Mouse (Mus musculus): Measurements from ENCODE around the gene Tgfa. TPM values are rescaled to one million over a fixed set of nuclear protein-coding genes. Genes with fewer than 3 reads are reported as not detected.

Tgfa gene
- polyA plus RNA-seq, 1 experiment = 0.49 TPM

- no peak overlapping the region for H3K27ac ChIP-seq (ENCODE audit: insufficient read depth, low read length)
- H3K36me3 ChIP-seq (ENCODE audit: control insufficient read depth, insufficient read depth, low read length) = no peaks in the 10 kb centered on the region
- DNase-seq (ENCODE audit: low read depth in 1 of 2, low spot score in 2 of 2) = no peak
- TF ChIP-seq CTCF (IDR thresholded peaks at IDR 0.05; ENCODE audit: extremely low read depth, insufficient read depth, insufficient read length, insufficient replicate concordance) (no peak), POLR2A (IDR thresholded peaks at IDR 0.05; ENCODE audit: low read depth, low read length) (no peak)
- no peak overlapping the region for H3K4me3 ChIP-seq (ENCODE audit: extremely low read depth, insufficient read depth, insufficient read length)
- 91% methylated on average over 8 of the region's 8 CpGs for WGBS
- no peaks in the 10 kb centered on the region for H3K27me3 ChIP-seq (ENCODE audit: control insufficient read depth, insufficient read depth, low read length)
- no peaks in the 10 kb centered on the region for H3K4me1 ChIP-seq (ENCODE audit: control insufficient read depth, insufficient read depth, insufficient read length)
Measured at GRCm38 (mm10) chr6:86293301-86293700, 98.3 kb downstream of the Tgfa start.

- Histone ChIP-seq H3K27me3 (ENCODE audit: control insufficient read depth, insufficient read depth, low read length) (no peaks in the 10 kb centered on the region), H3K36me3 (ENCODE audit: control insufficient read depth, insufficient read depth, low read length) (no peaks in the 10 kb centered on the region), H3K4me1 (ENCODE audit: control insufficient read depth, insufficient read depth, insufficient read length) (no peaks in the 10 kb centered on the region), H3K4me3 (ENCODE audit: extremely low read depth, insufficient read depth, insufficient read length) (no peak overlapping the region), H3K27ac (ENCODE audit: insufficient read depth, low read length) (no peak overlapping the region)
- no peak for TF ChIP-seq POLR2A (IDR thresholded peaks at IDR 0.05; ENCODE audit: low read depth, low read length)
- TF ChIP-seq CTCF (IDR thresholded peaks at IDR 0.05; ENCODE audit: extremely low read depth, insufficient read depth, insufficient read length, insufficient replicate concordance) = no peak
- DNase-seq (ENCODE audit: low read depth in 1 of 2, low spot score in 2 of 2) = no peak
- 72% methylated on average over 8 of the region's 8 CpGs for WGBS
Measured at GRCm38 (mm10) chr6:86295451-86295850, 100.4 kb downstream of the Tgfa start.

GRCm38 (mm10) chr6:86296126-86296525, 101.1 kb downstream of the Tgfa start:
- no peak overlapping the region for H3K4me3 ChIP-seq (ENCODE audit: extremely low read depth, insufficient read depth, insufficient read length)
- no peak for TF ChIP-seq POLR2A (IDR thresholded peaks at IDR 0.05; ENCODE audit: low read depth, low read length)
- no peak for TF ChIP-seq CTCF (IDR thresholded peaks at IDR 0.05; ENCODE audit: extremely low read depth, insufficient read depth, insufficient read length, insufficient replicate concordance)
- no peak overlapping the region for H3K27ac ChIP-seq (ENCODE audit: insufficient read depth, low read length)
- H3K4me1 ChIP-seq (ENCODE audit: control insufficient read depth, insufficient read depth, insufficient read length) = no peaks in the 10 kb centered on the region
- DNase-seq (ENCODE audit: low read depth in 1 of 2, low spot score in 2 of 2) = no peak
- WGBS = 91% methylated on average over 3 of the region's 3 CpGs
- no peaks in the 10 kb centered on the region for H3K27me3 ChIP-seq (ENCODE audit: control insufficient read depth, insufficient read depth, low read length)
- H3K36me3 ChIP-seq (ENCODE audit: control insufficient read depth, insufficient read depth, low read length) = no peaks in the 10 kb centered on the region

- Histone ChIP-seq H3K27ac (ENCODE audit: insufficient read depth, low read length) (no peak overlapping the region), H3K36me3 (ENCODE audit: control insufficient read depth, insufficient read depth, low read length) (no peaks in the 10 kb centered on the region), H3K4me1 (ENCODE audit: control insufficient read depth, insufficient read depth, insufficient read length) (no peaks in the 10 kb centered on the region), H3K27me3 (ENCODE audit: control insufficient read depth, insufficient read depth, low read length) (no peaks in the 10 kb centered on the region), H3K4me3 (ENCODE audit: extremely low read depth, insufficient read depth, insufficient read length) (no peak overlapping the region)
- TF ChIP-seq CTCF (IDR thresholded peaks at IDR 0.05; ENCODE audit: extremely low read depth, insufficient read depth, insufficient read length, insufficient replicate concordance) (no peak), POLR2A (IDR thresholded peaks at IDR 0.05; ENCODE audit: low read depth, low read length) (no peak)
- no peak for DNase-seq (ENCODE audit: low read depth in 1 of 2, low spot score in 2 of 2)
- WGBS = 78% methylated on average over 2 of the region's 2 CpGs
Measured at GRCm38 (mm10) chr6:86296938-86297337, 101.9 kb downstream of the Tgfa start.

- Histone ChIP-seq H3K4me3 (ENCODE audit: extremely low read depth, insufficient read depth, insufficient read length) (no peak overlapping the region), H3K4me1 (ENCODE audit: control insufficient read depth, insufficient read depth, insufficient read length) (no peaks in the 10 kb centered on the region), H3K27me3 (ENCODE audit: control insufficient read depth, insufficient read depth, low read length) (no peaks in the 10 kb centered on the region), H3K27ac (ENCODE audit: insufficient read depth, low read length) (no peak overlapping the region), H3K36me3 (ENCODE audit: control insufficient read depth, insufficient read depth, low read length) (no peaks in the 10 kb centered on the region)
- WGBS = 95% methylated on average over 3 of the region's 3 CpGs
- DNase-seq (ENCODE audit: low read depth in 1 of 2, low spot score in 2 of 2) = no peak
- no peak for TF ChIP-seq CTCF (IDR thresholded peaks at IDR 0.05; ENCODE audit: extremely low read depth, insufficient read depth, insufficient read length, insufficient replicate concordance)
- no peak for TF ChIP-seq POLR2A (IDR thresholded peaks at IDR 0.05; ENCODE audit: low read depth, low read length)
Measured at GRCm38 (mm10) chr6:86298961-86299360, 103.9 kb downstream of the Tgfa start.

- TF ChIP-seq CTCF (IDR thresholded peaks at IDR 0.05; ENCODE audit: extremely low read depth, insufficient read depth, insufficient read length, insufficient replicate concordance) (no peak), POLR2A (IDR thresholded peaks at IDR 0.05; ENCODE audit: low read depth, low read length) (no peak)
- Histone ChIP-seq H3K4me1 (ENCODE audit: control insufficient read depth, insufficient read depth, insufficient read length) (no peaks in the 10 kb centered on the region), H3K27ac (ENCODE audit: insufficient read depth, low read length) (no peak overlapping the region), H3K4me3 (ENCODE audit: extremely low read depth, insufficient read depth, insufficient read length) (no peak overlapping the region), H3K27me3 (ENCODE audit: control insufficient read depth, insufficient read depth, low read length) (no peaks in the 10 kb centered on the region), H3K36me3 (ENCODE audit: control insufficient read depth, insufficient read depth, low read length) (no peaks in the 10 kb centered on the region)
- WGBS = 75% methylated on average over 2 of the region's 2 CpGs
- no peak for DNase-seq (ENCODE audit: low read depth in 1 of 2, low spot score in 2 of 2)
Measured at GRCm38 (mm10) chr6:86299381-86299780, 104.4 kb downstream of the Tgfa start.

- no peak overlapping the region for H3K4me3 ChIP-seq (ENCODE audit: extremely low read depth, insufficient read depth, insufficient read length)
- H3K36me3 ChIP-seq (ENCODE audit: control insufficient read depth, insufficient read depth, low read length) = no peaks in the 10 kb centered on the region
- no peaks in the 10 kb centered on the region for H3K4me1 ChIP-seq (ENCODE audit: control insufficient read depth, insufficient read depth, insufficient read length)
- 72% methylated on average over 4 of the region's 4 CpGs for WGBS
- no peak for DNase-seq (ENCODE audit: low read depth in 1 of 2, low spot score in 2 of 2)
- no peaks in the 10 kb centered on the region for H3K27me3 ChIP-seq (ENCODE audit: control insufficient read depth, insufficient read depth, low read length)
- TF ChIP-seq POLR2A (IDR thresholded peaks at IDR 0.05; ENCODE audit: low read depth, low read length) = no peak
- no peak for TF ChIP-seq CTCF (IDR thresholded peaks at IDR 0.05; ENCODE audit: extremely low read depth, insufficient read depth, insufficient read length, insufficient replicate concordance)
- no peak overlapping the region for H3K27ac ChIP-seq (ENCODE audit: insufficient read depth, low read length)
Measured at GRCm38 (mm10) chr6:86305680-86306079, 110.7 kb downstream of the Tgfa start.

All from spleen, adult 2 months (tissue).